In genomic region chr6:117613656-117614350, GRCm38 (mm10) we compare ENCODE assay signal across 11 mouse cellular contexts.
DNase-seq lines count a peak whose midpoint lies in the region; ATAC-seq lines count a peak whose summit lies in the region.
"Had no signal": no experiment of that assay in that cellular context is flagged by ENCODE, and none has a peak within 500 bp of the region (broad histone marks: within the 10 kb centered on the region; RNA-seq: fewer than 3 reads in every experiment).

No protein-coding gene starts in this region.

- WGBS in embryonic facial prominence, embryonic 11.5 days = 41% methylated on average over 11 of the region's 11 CpGs
- 78% methylated on average over 11 of the region's 11 CpGs for WGBS in midbrain, embryonic 15.5 days

- H3K4me2 ChIP-seq in embryonic facial prominence, embryonic 11.5 days (ENCODE audit: low read depth, low read length) = no peak overlapping the region
- no peak overlapping the region for H3K4me2 ChIP-seq in midbrain, embryonic 15.5 days
- H3K4me2 ChIP-seq: heart, embryonic 12.5 days; limb, embryonic 13.5 days had no signal

- H3K27ac ChIP-seq in embryonic facial prominence, embryonic 11.5 days (replicated peaks; ENCODE audit: low read depth, low read length) = peak overlapping the region; percentile 38; the same call in 1 of the 2 replicates
- no peak overlapping the region for H3K27ac ChIP-seq in midbrain, embryonic 15.5 days
- H3K27ac ChIP-seq: limb, embryonic 13.5 days had no signal

- H3K4me1 ChIP-seq in embryonic facial prominence, embryonic 11.5 days (ENCODE audit: control insufficient read depth, insufficient read depth, low read length) = peaks cover 2% of the 10 kb centered on the region; the same call in 1 of the 2 replicates
- H3K4me1 ChIP-seq in midbrain, embryonic 15.5 days = no peaks in the 10 kb centered on the region

- DNase-seq in kidney, adult 11 months = peak; percentile 8
- no peak for DNase-seq in kidney, adult 8-10 months
- peak; percentile 92 for DNase-seq in NIH3T3 (ENCODE audit: low read depth)
- peak; percentile 68 for DNase-seq in embryonic facial prominence, embryonic 11.5 days (ENCODE audit: low spot score)
- DNase-seq in layer of hippocampus, adult 9-11 months = peak; percentile 26
- DNase-seq in ovary, postnatal 10 days (ENCODE audit: low spot score) = no peak
- DNase-seq: cerebellum, adult 8-10 months; thymus, postnatal 14 days had no signal

- no peak overlapping the region for H3K4me3 ChIP-seq in embryonic facial prominence, embryonic 11.5 days (ENCODE audit: low read depth, low read length)
- no peak overlapping the region for H3K4me3 ChIP-seq in midbrain, embryonic 15.5 days
- H3K4me3 ChIP-seq: heart, embryonic 12.5 days; limb, embryonic 13.5 days had no signal

- 0 out of 2 replicates have a peak, but pooled peaks have one; percentile 29 for ATAC-seq in embryonic facial prominence, embryonic 11.5 days (replicated peaks; ENCODE audit: insufficient number of reproducible peaks, low FRiP score, low TSS enrichment, low read depth)
- no peak for ATAC-seq in midbrain, embryonic 15.5 days (replicated peaks)

- H3K9me3 ChIP-seq in embryonic facial prominence, embryonic 11.5 days (replicated peaks; ENCODE audit: control insufficient read depth, low read length) = no peaks in the 10 kb centered on the region
- no peaks in the 10 kb centered on the region for H3K9me3 ChIP-seq in midbrain, embryonic 15.5 days
- H3K9me3 ChIP-seq: heart, embryonic 12.5 days; limb, embryonic 13.5 days had no signal

- H3K27me3 ChIP-seq in embryonic facial prominence, embryonic 11.5 days (ENCODE audit: control insufficient read depth, insufficient read depth, low read length) = no peaks in the 10 kb centered on the region
- no peaks in the 10 kb centered on the region for H3K27me3 ChIP-seq in midbrain, embryonic 15.5 days (replicated peaks)
- H3K27me3 ChIP-seq: limb, embryonic 13.5 days had no signal

- H3K36me3 ChIP-seq in embryonic facial prominence, embryonic 11.5 days (replicated peaks; ENCODE audit: control insufficient read depth, insufficient read depth, low read depth, low read length) = no peaks in the 10 kb centered on the region
- H3K36me3 ChIP-seq in midbrain, embryonic 15.5 days (replicated peaks) = no peaks in the 10 kb centered on the region
- H3K36me3 ChIP-seq: heart, embryonic 12.5 days; limb, embryonic 13.5 days had no signal

- no peak overlapping the region for H3K9ac ChIP-seq in embryonic facial prominence, embryonic 11.5 days (replicated peaks; ENCODE audit: low read length)
- H3K9ac ChIP-seq in midbrain, embryonic 15.5 days = no peak overlapping the region
- H3K9ac ChIP-seq: heart, embryonic 12.5 days; limb, embryonic 13.5 days had no signal

Comparison
In these comparisons a context has a peak if more than half of its experiments do, and no peak if none do; other contexts are left out.
1. DNase-seq: peak in kidney, adult 11 months (single experiment), NIH3T3 (single experiment), embryonic facial prominence, embryonic 11.5 days (single experiment) and layer of hippocampus, adult 9-11 months (single experiment); none in kidney, adult 8-10 months (0 of 2) and ovary, postnatal 10 days (single experiment).